Mouse (Mus musculus) CH12.LX (cell line): ENCODE results near the gene Micu1. TPM values are rescaled to one million over a fixed set of nuclear protein-coding genes. Genes with fewer than 3 reads are reported as not detected.

Source experiments
- DNase-seq: peaks from one replicate; pipeline ENCODE4 v3.0.0-alpha.2; 2013; ENCODE audit errors: extremely low read depth
- H3K27ac ChIP-seq: 2 replicates; pipeline ENCODE4 v1.5.1; 2012; ENCODE audit warnings: low read depth, mild to moderate bottlenecking, control low read depth, moderate library complexity; ENCODE audit not compliant: insufficient read depth
- H3K27me3 ChIP-seq: replicated peaks from 2 replicates; pipeline ENCODE3; 2012; ENCODE audit warnings: inconsistent platforms
- H3K36me3 ChIP-seq, 2 experiments: replicated peaks in 1 of 2; 2 replicates each; pipeline versions ENCODE3 to v1.6.1; 2012; ENCODE audit warnings: inconsistent platforms in 1 of 2, low read length in 1 of 2, mild to moderate bottlenecking in 1 of 2, mixed read lengths in 1 of 2, moderate library complexity in 1 of 2; ENCODE audit not compliant: control insufficient read depth in 1 of 2, insufficient read depth in 1 of 2
- H3K4me1 ChIP-seq, 2 experiments: 2 replicates each; pipeline ENCODE4 v1.6.1; 2012; ENCODE audit warnings: inconsistent platforms in 1 of 2, moderate library complexity in 1 of 2; ENCODE audit not compliant: insufficient read depth in 2 of 2, control insufficient read depth in 1 of 2
- H3K4me2 ChIP-seq: 2 replicates; pipeline ENCODE4 v1.6.1; 2012; ENCODE audit warnings: low read depth, mild to moderate bottlenecking, control low read depth; ENCODE audit not compliant: poor library complexity, insufficient read depth, severe bottlenecking
- H3K4me3 ChIP-seq, 3 experiments: fragments of 150-350 bp in 1 of 3; sonication (generic) in 1 of 3; replicated peaks in 1 of 3; 2 replicates each; pipeline versions ENCODE3 to v1.5.1; 2011 to 2012; ENCODE audit warnings: low read depth in 2 of 3, low read length in 2 of 3, mild to moderate bottlenecking in 2 of 3, moderate library complexity in 2 of 3, control low read depth in 1 of 3, improper control_type of control experiment in 1 of 3, inconsistent platforms in 1 of 3, mixed read lengths in 1 of 3; ENCODE audit not compliant: poor library complexity in 1 of 3
- H3K79me2 ChIP-seq: replicated peaks from 2 replicates; pipeline ENCODE4 v1.6.1; 2012; ENCODE audit warnings: mild to moderate bottlenecking, moderate library complexity; ENCODE audit not compliant: control insufficient read depth, poor library complexity, insufficient read depth, severe bottlenecking; ENCODE audit errors: extremely low read depth
- H3K9ac ChIP-seq: 2 replicates; pipeline ENCODE4 v1.6.1; 2012; ENCODE audit warnings: low read depth, mild to moderate bottlenecking, control low read depth, moderate library complexity; ENCODE audit not compliant: insufficient read depth
- H3K9me3 ChIP-seq: replicated peaks from 2 replicates; pipeline ENCODE3; 2012; ENCODE audit warnings: low read length, inconsistent platforms, mixed read lengths
- CHD2 ChIP-seq: IDR thresholded peaks from 2 replicates; pipeline ENCODE4 v1.6.1; 2011; ENCODE audit warnings: low read length, improper control_type of control experiment
- EP300 ChIP-seq: IDR thresholded peaks from 2 replicates; pipeline ENCODE4 v1.6.1; 2011; ENCODE audit warnings: low read length, improper control_type of control experiment
- GABPA ChIP-seq: IDR thresholded peaks from 2 replicates; pipeline ENCODE4 v1.6.1; 2012; ENCODE audit warnings: low read depth, low read length, improper control_type of control experiment, inconsistent platforms; ENCODE audit not compliant: insufficient replicate concordance
- JUN ChIP-seq: IDR thresholded peaks from 2 replicates; pipeline ENCODE4 v1.6.1; 2011; ENCODE audit warnings: low read depth, mild to moderate bottlenecking, low read length, improper control_type of control experiment, moderate library complexity; ENCODE audit not compliant: insufficient read depth
- KAT2A ChIP-seq: IDR thresholded peaks from 2 replicates; pipeline ENCODE4 v1.6.1; 2012; ENCODE audit warnings: low read length, improper control_type of control experiment, inconsistent platforms; ENCODE audit not compliant: insufficient replicate concordance
- MAFK ChIP-seq: IDR thresholded peaks from 2 replicates; pipeline ENCODE4 v1.6.1; 2011; ENCODE audit warnings: low read length, improper control_type of control experiment; ENCODE audit not compliant: insufficient replicate concordance
- MAX ChIP-seq: IDR thresholded peaks from 2 replicates; pipeline ENCODE4 v1.6.1; 2011; ENCODE audit warnings: low read length, improper control_type of control experiment
- MEF2A ChIP-seq: IDR thresholded peaks from 2 replicates; pipeline ENCODE4 v1.6.1; 2014; ENCODE audit warnings: low read depth, mild to moderate bottlenecking, inconsistent platforms, low read length, improper control_type of control experiment, borderline replicate concordance
- MXI1 ChIP-seq: IDR thresholded peaks from 2 replicates; pipeline ENCODE4 v1.6.1; 2011; ENCODE audit warnings: mild to moderate bottlenecking, low read depth, low read length, improper control_type of control experiment
- NELFE ChIP-seq: IDR thresholded peaks from 2 replicates; pipeline ENCODE4 v1.6.1; 2011; ENCODE audit warnings: low read depth, low read length, improper control_type of control experiment
- PAX5 ChIP-seq: IDR thresholded peaks from 2 replicates; pipeline ENCODE4 v1.6.1; 2012; ENCODE audit warnings: low read length, inconsistent platforms, mixed read lengths
- POLR2AphosphoS2 ChIP-seq: IDR thresholded peaks from 2 replicates; pipeline ENCODE4 v1.6.1; 2011; ENCODE audit warnings: low read depth, low read length, improper control_type of control experiment
- RAD21 ChIP-seq: IDR thresholded peaks from 2 replicates; pipeline ENCODE4 v1.6.1; 2011; ENCODE audit warnings: low read depth, mild to moderate bottlenecking, low read length, improper control_type of control experiment, moderate library complexity
- SMC3 ChIP-seq: IDR thresholded peaks from 2 replicates; pipeline ENCODE4 v1.6.1; 2011; ENCODE audit warnings: low read depth, low read length, improper control_type of control experiment
- TBP ChIP-seq: conservative IDR thresholded peaks from 2 replicates; pipeline ENCODE4 v1.6.1; 2011; ENCODE audit warnings: low read depth, low read length, improper control_type of control experiment
- TCF12 ChIP-seq: IDR thresholded peaks from 2 replicates; pipeline ENCODE4 v1.6.1; 2014; ENCODE audit warnings: low read depth, mild to moderate bottlenecking, inconsistent platforms, low read length, improper control_type of control experiment
- USF2 ChIP-seq: conservative IDR thresholded peaks from 2 replicates; pipeline ENCODE4 v1.6.1; 2011; ENCODE audit warnings: low read depth, low read length, improper control_type of control experiment
- ZC3H11A ChIP-seq: IDR thresholded peaks from 2 replicates; pipeline ENCODE4 v1.6.1; 2012; ENCODE audit warnings: low read depth, mild to moderate bottlenecking, inconsistent platforms, low read length, improper control_type of control experiment
- ZKSCAN1 ChIP-seq: IDR thresholded peaks from 2 replicates; pipeline ENCODE4 v1.6.1; 2012; ENCODE audit warnings: low read depth, inconsistent platforms, low read length, improper control_type of control experiment, borderline replicate concordance
- dilution Hi-C: fragments of 300-500 bp; cut with MboI; formaldehyde crosslinking; loops from 2 replicates; pipeline ENCODE4 v1.14.3; 2020; ENCODE audit warnings: low sequenced_read_pairs; ENCODE audit not compliant: extremely low pct_unique_long_range_greater_than_20kb, extremely low pct_ligation_motif_present
- in situ Hi-C: fragments of 300-500 bp; cut with MboI; formaldehyde crosslinking; loops from 3 replicates; pipeline ENCODE4 v1.14.3; 2019; ENCODE audit warnings: low sequenced_read_pairs, low pct_ligation_motif_present, low pct_unique_long_range_greater_than_20kb, mixed read lengths
- polyA plus RNA-seq: library from polyadenylated mRNA; unstranded; fragments of >175 nt; gene quantifications from 2 replicates; pipeline ENCODE4 v1.2.1, GENCODE M21; 2012; ENCODE audit warnings: low read depth; ENCODE audit not compliant: insufficient read length
- total RNA-seq, 2 experiments: library from RNA; depleted of rRNA; stranded (reverse); fragments of 300-350 nt in 1 of 2; fragments of >200 nt in 1 of 2; gene quantifications; 2 replicates each; pipeline ENCODE4 v1.2.3; 2012 to 2014

Micu1 gene
- total and polyA plus RNA-seq, 3 experiments, result 23.1 to 37.1 (median 29.3) TPM

DNA sequence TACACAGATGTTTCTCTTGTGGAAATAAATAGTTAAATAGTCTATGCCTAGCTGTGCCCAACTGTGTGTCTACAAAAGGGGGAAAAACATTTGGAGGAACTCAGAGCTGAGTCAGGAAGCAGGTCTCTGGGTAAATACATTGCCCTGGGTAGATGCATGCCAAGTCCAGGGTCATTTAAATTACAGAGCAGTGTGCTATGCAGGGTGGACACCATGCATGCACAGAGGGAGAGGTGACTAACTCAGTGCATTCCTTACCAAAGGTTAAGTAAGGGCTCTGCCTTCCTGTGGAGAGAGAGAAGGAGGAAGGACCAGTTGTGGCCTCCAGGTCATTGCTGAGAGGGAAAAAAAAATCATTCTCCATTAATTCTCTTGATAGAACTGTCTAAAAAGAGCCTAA is 22.4 kb downstream of the Micu1 start:
- in situ Hi-C loops (no loop called here), dilution Hi-C loops (no loop called here)
- Histone ChIP-seq H3K36me3 (peaks cover 4 to 36% of the 10 kb centered on the region in 2 experiments), H3K27ac (no peak overlapping the region), H3K27me3 (no peaks in the 10 kb centered on the region), H3K9me3 (no peaks in the 10 kb centered on the region), H3K4me3 (no peak overlapping the region), H3K4me2 (no peak overlapping the region), H3K79me2 (no peaks in the 10 kb centered on the region; the same call in 1 of the 2 replicates), H3K4me1 (peaks cover 5 to 41% of the 10 kb centered on the region in 2 experiments), H3K9ac (no peak overlapping the region)
- TF ChIP-seq JUN, result no peak
- DNase-seq, result no peak

- in situ Hi-C loops, result no loop called here
Observed at GRCm38 (mm10) chr10:59727251-59727650, 25.0 kb downstream of the Micu1 start.

DNA sequence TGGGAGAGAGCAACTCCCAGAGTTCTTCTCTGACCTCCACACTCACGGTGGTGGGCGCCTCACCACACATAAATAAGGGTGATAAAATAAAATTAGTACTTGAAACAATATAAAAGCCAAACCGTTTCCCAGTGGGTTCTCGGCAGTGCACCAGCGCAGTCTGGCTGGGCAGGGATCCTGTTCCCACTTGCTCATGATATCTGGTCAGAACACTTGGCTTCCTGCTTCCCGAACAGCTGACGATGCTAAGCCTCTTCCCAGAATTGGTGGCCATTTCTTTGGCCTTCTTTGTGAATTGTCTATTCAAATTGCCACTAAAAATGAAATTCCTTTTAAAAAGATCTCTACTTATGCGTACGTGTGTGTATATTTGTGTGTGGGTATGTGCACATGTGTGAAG is 27.0 kb downstream of the Micu1 start:
- dilution Hi-C loops (no loop called here), in situ Hi-C loops (no loop called here)
- DNase-seq, result no peak
- H3K9ac ChIP-seq, result no peak overlapping the region
- no peaks in the 10 kb centered on the region for H3K27me3 ChIP-seq
- peaks cover 0 to 16% of the 10 kb centered on the region in 2 experiments; a peak in 2 of 4 replicates for H3K4me1 ChIP-seq
- H3K79me2 ChIP-seq, result no peaks in the 10 kb centered on the region
- H3K36me3 ChIP-seq, result peaks cover 15 to 54% of the 10 kb centered on the region in 2 experiments
- no peak overlapping the region for H3K4me3 ChIP-seq
- no peak overlapping the region for H3K27ac ChIP-seq
- H3K4me2 ChIP-seq, result no peak overlapping the region
- TF ChIP-seq RAD21 (no peak), MEF2A (no peak), MAFK (no peak), SMC3 (no peak), EP300 (no peak), JUN (no peak), TCF12 (no peak)
- no peaks in the 10 kb centered on the region for H3K9me3 ChIP-seq

More at GRCm38 (mm10) chr10:59727251-59727650, 25.0 kb downstream of the Micu1 start:
- no peaks in the 10 kb centered on the region for H3K27me3 ChIP-seq
- H3K79me2 ChIP-seq, result no peaks in the 10 kb centered on the region
- no peak overlapping the region for H3K27ac ChIP-seq
- no peaks in the 10 kb centered on the region for H3K9me3 ChIP-seq
- dilution Hi-C loops, result no loop called here
- H3K36me3 ChIP-seq, result peaks cover 5 to 42% of the 10 kb centered on the region in 2 experiments
- TF ChIP-seq ZKSCAN1 (no peak), JUN (no peak), ZC3H11A (no peak), NELFE (no peak), CHD2 (no peak), POLR2AphosphoS2 (no peak), GABPA (no peak), PAX5 (no peak), MEF2A (no peak), MAFK (no peak), MAX (no peak), KAT2A (no peak), USF2 (no peak), SMC3 (no peak), MXI1 (no peak), TBP (no peak), EP300 (no peak), RAD21 (no peak)
- peaks cover 0 to 21% of the 10 kb centered on the region in 2 experiments; a peak in 2 of 4 replicates for H3K4me1 ChIP-seq
- H3K9ac ChIP-seq, result no peak overlapping the region
- H3K4me2 ChIP-seq, result no peak overlapping the region
- no peak overlapping the region for H3K4me3 ChIP-seq
- no peak for DNase-seq
